ENCODE assay signal across 18 mouse cellular contexts in genomic region chr11:108217043-108217442, GRCm38 (mm10).
A peak's percentile ranks its signal among the peaks of the same experiment; 100 is the strongest.
DNase-seq lines count a peak whose midpoint lies in the region; ATAC-seq and TF ChIP-seq lines count a peak whose summit lies in the region.
"Had no signal": no experiment of that assay in that cellular context is flagged by ENCODE, and none has a peak within 500 bp of the region (broad histone marks: within the 10 kb centered on the region; RNA-seq: fewer than 3 reads in every experiment).

No protein-coding gene starts in this region.

- no peak overlapping the region for H3K4me3 ChIP-seq in gastrocnemius, adult 2 months
- H3K4me3 ChIP-seq in forebrain, embryonic 14.5 days (ENCODE audit: low read depth, low read length), result no peak overlapping the region
- H3K4me3 ChIP-seq: forebrain, embryonic 10.5 days; midbrain, embryonic 15.5 days had no signal

- ATAC-seq in monocyte, adult 5-6 weeks (replicated peaks; ENCODE audit: insufficient number of reproducible peaks, low FRiP score, low TSS enrichment, poor library complexity, severe bottlenecking), result no peak
- ATAC-seq in forebrain, embryonic 14.5 days, result no peak
- ATAC-seq: midbrain, embryonic 15.5 days had no signal

- TF ChIP-seq CTCF in gastrocnemius, adult 2 months (IDR thresholded peaks at IDR 0.05), result no peak

- no peak overlapping the region for H3K9ac ChIP-seq in forebrain, embryonic 14.5 days (ENCODE audit: low read length)
- H3K9ac ChIP-seq: liver, embryonic 14.5 days; midbrain, embryonic 15.5 days had no signal

- H3K27me3 ChIP-seq in forebrain, embryonic 14.5 days (replicated peaks; ENCODE audit: control insufficient read depth, insufficient read depth, low read length), result no peaks in the 10 kb centered on the region
- H3K27me3 ChIP-seq: midbrain, embryonic 15.5 days had no signal

- WGBS in forebrain, embryonic 14.5 days, result 83% methylated on average over 8 of the region's 8 CpGs

- intact Hi-C loops in gastrocnemius, adult 2 months (cut with DNase I), result loop anchor here (10.0 kb wide), 1 partner anchor 182 kb away; no protein-coding TSS in a partner anchor

- DNase-seq in gastrocnemius, adult 2 months, result no peak
- DNase-seq in gastrocnemius, adult 18-20 months (ENCODE audit: low spot score), result no peak
- DNase-seq in urinary bladder, postnatal 14 days (ENCODE audit: low spot score), result peak; percentile 62
- no peak for DNase-seq in urinary bladder, postnatal 10 days (ENCODE audit: low spot score)
- peak; percentile 35 for DNase-seq in induced T-regulatory cell, adult 2 months (ENCODE audit: low read depth)
- no peak for DNase-seq in neural tube, embryonic 10.5 days (ENCODE audit: extremely low spot score, low spot score)
- DNase-seq in forebrain, embryonic 14.5 days (ENCODE audit: low spot score), result no peak
- DNase-seq: adrenal gland, postnatal 10 days; cerebellum, adult 11-12 months; cerebellum, postnatal 25 days; gastrocnemius, postnatal 25 days; kidney, adult 11 months; layer of hippocampus, postnatal 36 days; right cerebral cortex, adult 18-20 months had no signal

- H3K36me3 ChIP-seq in forebrain, embryonic 14.5 days (ENCODE audit: control insufficient read depth, insufficient read depth, low read length), result no peaks in the 10 kb centered on the region
- H3K36me3 ChIP-seq: forebrain, embryonic 10.5 days; midbrain, embryonic 15.5 days had no signal

- peaks cover 17% of the 10 kb centered on the region for H3K4me1 ChIP-seq in forebrain, embryonic 14.5 days (ENCODE audit: control insufficient read depth, insufficient read depth, low read length)

- no peaks in the 10 kb centered on the region for H3K9me3 ChIP-seq in forebrain, embryonic 14.5 days (replicated peaks; ENCODE audit: control insufficient read depth, low read length)
- H3K9me3 ChIP-seq: forebrain, embryonic 10.5 days; midbrain, embryonic 15.5 days had no signal

- H3K4me2 ChIP-seq in forebrain, embryonic 14.5 days (ENCODE audit: low read length), result no peak overlapping the region
- H3K4me2 ChIP-seq: midbrain, embryonic 15.5 days had no signal

- peak overlapping the region; percentile 0; the same call in 1 of the 2 replicates for H3K27ac ChIP-seq in gastrocnemius, adult 2 months
- H3K27ac ChIP-seq in forebrain, embryonic 14.5 days (ENCODE audit: low read depth, low read length), result no peak overlapping the region
- H3K27ac ChIP-seq: forebrain, embryonic 10.5 days; liver, embryonic 14.5 days; midbrain, embryonic 15.5 days had no signal

Comparison
In these comparisons a context has a peak if more than half of its experiments do, and no peak if none do; other contexts are left out.
1. DNase-seq: peak in urinary bladder, postnatal 14 days (single experiment) and induced T-regulatory cell, adult 2 months (single experiment); none in gastrocnemius, adult 2 months (single experiment), gastrocnemius, adult 18-20 months (single experiment), urinary bladder, postnatal 10 days (single experiment), neural tube, embryonic 10.5 days (single experiment) and forebrain, embryonic 14.5 days (single experiment).